Mouse (Mus musculus): ENCODE measurements around the gene Wrap53.

Gene Wrap53

DNA sequence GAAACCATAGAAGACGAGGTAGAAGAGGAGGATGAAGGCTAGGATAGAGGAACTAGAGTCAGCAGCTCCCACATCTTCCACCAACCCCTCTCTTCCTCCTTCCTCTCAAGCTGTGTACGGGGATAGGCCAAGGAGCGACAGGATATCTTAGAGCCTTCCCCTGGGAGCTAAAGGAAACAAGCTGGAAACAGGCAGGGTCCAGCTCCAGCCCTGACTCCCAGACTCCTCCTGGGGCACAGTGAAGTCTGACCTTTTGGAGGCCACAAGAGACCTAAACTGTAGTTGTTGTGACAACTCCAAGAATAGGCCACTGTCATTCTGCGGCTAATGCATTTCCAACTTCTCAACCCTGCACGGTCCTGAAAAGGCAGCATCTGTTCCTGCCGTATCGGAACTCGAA lies 23.5 kb upstream of the Wrap53 start:
- no peak for DNase-seq (ENCODE audit: extremely low read depth, low read depth)

DNA sequence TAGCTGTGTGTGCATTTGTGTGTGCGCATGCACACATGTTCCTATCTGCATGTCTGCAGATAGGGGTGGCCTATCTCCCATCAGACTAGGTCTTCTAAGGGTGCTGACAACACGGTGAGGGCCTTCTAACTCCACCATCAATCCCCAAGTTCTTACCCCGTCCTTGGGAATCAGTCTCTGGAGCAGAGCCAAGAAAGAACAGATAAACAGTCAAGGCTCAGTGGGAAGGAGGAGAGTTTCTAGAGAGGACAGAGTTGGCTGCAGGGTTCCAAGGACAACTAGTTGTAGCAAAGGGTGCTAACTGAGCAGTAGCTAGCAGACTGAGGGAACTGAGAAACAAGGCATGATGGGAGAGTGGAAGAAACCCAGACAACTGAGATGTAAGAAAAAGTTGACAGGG lies 21.7 kb upstream of the Wrap53 start:
- DNase-seq (ENCODE audit: extremely low read depth, low read depth) = no peak

DNA sequence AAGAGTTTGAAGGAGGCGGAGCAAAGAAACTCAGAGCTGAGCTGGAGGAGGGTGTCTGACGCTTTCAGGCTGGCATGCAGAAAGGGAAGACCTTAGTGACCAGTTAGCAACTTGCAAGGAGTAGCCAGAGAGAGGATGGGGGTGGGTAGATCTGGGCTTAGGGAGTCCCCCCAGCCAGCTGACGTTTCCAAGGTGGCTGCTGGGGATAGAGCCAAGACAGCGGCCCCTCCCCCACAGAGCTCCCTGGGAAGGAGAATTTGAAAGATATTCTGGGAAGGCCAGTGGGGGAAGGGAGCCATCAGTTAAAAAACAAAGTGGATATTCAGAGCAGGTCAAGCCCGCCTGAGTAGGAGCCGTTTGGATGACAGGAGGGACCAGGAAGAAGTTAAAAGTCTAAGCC lies 20.0 kb upstream of the Wrap53 start:
- DNase-seq (ENCODE audit: extremely low read depth, low read depth) = no peak

DNA sequence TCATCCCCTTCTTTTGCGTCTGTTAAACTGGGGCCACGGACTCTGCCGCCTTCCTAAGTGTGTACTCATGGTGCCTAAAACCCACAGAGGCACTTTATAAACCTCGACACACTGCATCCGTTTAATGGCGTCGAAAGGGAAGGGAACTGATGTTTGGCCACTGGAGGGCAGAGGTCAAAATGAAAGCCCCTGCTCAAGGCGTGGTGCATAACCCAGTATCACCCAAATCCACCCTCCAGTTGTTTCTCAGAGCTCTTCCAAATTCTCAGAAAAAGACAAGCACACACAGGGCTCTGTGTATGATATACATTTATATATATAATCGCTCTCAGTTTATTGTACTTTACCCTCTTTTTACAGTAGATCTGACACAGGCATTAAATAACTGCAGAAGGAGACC lies 19.4 kb upstream of the Wrap53 start:
- DNase-seq (ENCODE audit: extremely low read depth, low read depth) = no peak

DNA sequence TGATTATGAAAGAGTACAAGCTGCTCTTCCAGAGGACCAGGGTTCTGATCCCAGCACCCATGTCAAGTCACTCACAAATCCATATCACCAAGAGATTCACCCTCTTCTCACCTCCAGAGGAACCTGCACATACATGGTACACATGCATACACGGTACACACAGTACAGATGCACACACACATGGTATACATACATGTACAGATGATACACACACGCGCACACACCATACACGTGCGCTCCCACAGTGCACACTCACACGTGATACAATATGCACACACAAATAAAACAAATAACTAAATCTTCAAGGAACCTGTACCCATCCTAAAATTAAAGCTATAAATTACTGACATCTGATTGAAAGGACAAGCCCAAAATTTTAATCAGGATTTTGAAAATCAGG lies 14.8 kb upstream of the Wrap53 start:
- no peak for DNase-seq (ENCODE audit: extremely low read depth, low read depth)

DNA sequence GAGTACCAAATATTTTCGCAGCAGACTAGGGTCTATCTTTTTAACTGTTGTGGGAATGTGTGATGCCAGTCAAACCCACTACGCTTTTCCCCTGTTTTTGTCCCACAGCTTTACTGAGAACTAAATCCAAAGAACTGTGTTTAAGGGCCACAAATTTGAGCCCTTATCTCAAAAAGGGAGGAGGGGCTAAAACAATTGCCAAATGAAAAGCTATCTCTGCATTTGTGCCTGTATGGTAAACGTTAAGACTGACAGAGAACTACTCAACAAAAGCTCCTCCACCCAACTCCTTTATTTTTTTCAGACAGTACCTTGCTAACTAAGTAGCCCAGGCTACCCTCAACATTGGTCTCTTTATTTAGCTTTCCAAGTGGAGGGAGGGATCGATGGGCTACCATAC lies 12.7 kb upstream of the Wrap53 start:
- no peak for DNase-seq (ENCODE audit: extremely low read depth, low read depth)

DNA sequence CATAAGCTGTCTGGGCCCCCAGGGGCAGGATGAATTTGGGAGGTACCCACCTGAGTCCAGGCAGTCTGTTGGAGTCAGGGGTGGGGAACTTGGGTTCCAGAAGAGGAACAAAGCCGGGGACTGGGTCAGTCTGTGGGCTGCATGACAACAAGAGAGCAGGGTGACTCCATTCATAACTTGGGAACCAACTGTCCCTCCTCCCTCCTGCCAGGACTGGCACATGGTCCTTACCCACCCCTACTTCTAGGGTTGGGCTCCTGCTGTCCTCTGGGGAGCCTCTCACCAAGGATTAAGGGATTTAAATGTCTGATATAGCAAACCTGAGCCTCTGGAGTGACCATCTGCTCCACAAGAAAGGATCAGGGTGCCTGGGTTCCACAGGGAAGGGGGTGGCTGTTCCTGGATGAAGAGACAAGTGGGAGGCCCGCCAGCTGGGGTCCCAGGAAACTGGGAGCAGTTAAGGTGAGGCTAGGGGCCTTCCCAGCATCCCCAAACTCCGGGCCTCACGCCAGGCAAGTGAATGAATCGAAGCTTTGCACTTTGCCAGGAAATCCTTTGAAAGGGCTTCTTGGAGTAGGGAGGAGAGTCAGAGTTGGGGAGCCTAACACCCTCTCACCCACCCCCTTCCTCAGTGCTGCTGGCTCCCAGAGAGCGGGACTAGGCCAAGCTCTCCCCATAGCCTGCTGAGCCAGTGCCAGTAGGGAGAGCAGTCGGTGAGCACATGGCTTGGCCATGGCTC lies 12.0 kb upstream of the Wrap53 start:
- DNase-seq (ENCODE audit: extremely low read depth, low read depth) = no peak

DNA sequence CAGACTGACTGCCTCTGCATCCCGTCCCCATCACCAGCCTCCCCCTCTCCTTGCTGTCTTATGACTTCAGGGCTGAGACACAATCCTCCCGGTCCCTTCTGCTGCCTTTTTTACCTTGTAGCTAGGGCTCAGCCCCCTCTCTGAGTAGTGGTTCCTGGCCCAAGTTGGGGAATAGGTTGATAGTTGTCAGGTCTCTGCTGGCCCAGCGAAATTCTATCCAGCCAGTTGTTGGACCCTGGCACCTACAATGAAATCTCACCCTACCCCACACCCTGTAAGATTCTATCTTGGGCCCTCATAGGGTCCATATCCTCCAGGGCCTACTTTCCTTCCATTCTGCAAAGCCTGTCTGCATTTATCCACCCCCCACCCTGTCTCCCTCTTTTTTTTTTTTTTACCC lies 11.4 kb upstream of the Wrap53 start:
- no peak for DNase-seq (ENCODE audit: extremely low read depth, low read depth)

DNA sequence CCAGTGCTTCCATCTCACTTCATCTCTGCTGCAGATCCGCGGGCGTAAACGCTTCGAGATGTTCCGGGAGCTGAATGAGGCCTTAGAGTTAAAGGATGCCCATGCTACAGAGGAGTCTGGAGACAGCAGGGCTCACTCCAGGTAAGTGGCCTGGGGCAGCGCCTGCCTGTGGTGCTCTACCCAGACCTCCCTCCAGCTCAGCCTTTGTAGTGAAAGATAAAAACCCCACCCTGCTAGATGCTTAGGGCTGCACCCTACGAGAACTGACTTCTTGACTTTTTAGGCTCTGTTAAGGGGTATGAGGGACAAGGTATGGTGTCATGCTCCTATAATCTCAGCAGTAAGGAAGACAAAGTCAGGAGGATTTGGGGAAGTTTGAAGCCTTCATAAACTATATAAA lies 10.6 kb upstream of the Wrap53 start:
- DNase-seq (ENCODE audit: extremely low read depth, low read depth) = no peak

DNA sequence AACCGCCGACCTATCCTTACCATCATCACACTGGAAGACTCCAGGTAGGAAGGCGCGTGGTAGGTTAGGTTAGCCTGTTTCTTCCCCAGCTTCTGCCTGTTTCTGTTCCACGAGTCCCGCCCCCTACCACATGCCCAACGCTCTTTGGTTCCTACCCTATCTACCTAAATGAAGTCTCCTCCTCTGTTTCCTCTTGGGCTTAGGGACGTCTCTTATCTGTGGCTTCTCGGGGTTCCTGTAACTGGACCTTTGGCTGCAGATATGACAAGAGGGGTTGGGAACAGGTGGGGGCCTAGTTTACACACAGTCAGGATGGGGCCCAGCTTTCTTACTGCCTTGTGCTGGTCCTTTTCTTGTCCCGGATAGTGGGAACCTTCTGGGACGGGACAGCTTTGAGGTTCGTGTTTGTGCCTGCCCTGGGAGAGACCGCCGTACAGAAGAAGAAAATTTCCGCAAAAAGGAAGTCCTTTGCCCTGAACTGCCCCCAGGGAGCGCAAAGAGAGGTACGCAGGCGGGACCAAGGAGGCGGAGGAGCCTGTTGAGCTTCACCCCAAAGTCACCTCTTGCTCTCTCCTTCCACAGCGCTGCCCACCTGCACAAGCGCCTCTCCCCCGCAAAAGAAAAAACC lies 9.3 kb upstream of the Wrap53 start:
- DNase-seq (ENCODE audit: extremely low read depth, low read depth) = no peak

DNA sequence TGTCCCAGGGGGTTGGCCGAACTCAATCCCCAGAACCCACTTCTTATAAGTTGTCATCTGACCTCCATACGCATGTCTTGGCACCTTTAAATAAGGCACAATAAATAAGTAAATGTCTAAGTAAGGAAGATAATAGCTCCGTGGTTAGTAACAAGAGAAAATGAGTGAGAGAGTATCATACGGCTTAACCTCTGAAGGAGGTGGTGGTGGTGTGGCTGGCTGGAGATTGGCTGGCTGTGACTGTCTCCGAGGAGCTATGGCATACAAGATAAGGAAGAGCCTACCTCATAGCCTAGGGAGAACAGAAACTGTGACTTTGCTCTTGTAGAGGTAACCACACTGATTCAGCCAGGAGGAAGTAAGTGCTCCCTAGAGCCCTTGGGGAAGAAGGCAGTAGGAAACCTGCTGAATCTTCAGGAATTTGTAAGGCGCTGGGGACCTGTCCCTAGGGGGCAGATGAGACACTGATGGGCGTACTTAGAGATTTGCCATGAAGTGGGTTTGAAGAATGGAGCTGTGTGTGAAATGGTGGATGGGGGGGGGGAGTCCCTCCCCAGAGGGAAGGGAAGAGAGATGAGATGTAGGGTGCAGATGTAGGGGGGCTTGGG lies 5.8 kb upstream of the Wrap53 start:
- DNase-seq (ENCODE audit: extremely low read depth, low read depth) = peak; percentile 98

DNA sequence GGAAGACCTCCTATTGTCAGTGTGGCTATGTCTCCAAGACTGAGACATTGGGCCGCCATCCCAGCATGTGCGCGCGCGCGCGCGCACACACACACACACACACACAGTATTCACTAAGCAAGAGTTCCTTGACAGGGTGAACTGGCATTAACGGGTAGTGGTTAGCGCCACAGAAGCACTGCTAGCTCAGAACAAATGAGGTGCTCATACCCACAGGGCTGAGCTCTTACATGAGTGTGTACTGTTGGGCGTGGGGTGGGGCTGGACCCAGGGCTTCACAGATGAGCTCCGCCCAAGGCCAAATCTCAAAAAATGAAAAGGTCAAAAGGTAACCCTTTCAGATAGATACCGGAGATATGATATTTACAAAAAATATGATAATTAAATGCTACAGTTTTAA lies 4.9 kb upstream of the Wrap53 start:
- DNase-seq (ENCODE audit: extremely low read depth, low read depth) = no peak

DNA sequence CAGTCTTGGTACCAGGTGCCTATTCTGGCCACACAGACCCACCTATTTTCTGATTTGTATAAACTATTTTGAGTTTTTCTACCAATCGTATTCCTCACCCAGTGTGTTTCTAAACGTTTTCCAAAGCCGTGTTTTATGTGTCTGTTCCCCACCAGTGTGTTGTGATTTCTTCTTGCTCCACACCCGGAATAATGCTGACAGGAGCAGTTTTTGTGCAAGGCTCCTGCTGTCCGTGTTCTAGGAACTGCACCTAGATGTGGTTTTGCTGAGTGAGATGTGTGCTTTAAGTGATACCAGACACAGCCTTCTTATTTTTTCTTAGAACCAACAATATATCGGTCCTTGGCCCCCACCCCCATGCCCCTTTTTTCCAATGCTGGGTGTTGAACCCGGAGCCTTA lies 4.0 kb upstream of the Wrap53 start:
- DNase-seq (ENCODE audit: extremely low read depth, low read depth) = no peak

DNA sequence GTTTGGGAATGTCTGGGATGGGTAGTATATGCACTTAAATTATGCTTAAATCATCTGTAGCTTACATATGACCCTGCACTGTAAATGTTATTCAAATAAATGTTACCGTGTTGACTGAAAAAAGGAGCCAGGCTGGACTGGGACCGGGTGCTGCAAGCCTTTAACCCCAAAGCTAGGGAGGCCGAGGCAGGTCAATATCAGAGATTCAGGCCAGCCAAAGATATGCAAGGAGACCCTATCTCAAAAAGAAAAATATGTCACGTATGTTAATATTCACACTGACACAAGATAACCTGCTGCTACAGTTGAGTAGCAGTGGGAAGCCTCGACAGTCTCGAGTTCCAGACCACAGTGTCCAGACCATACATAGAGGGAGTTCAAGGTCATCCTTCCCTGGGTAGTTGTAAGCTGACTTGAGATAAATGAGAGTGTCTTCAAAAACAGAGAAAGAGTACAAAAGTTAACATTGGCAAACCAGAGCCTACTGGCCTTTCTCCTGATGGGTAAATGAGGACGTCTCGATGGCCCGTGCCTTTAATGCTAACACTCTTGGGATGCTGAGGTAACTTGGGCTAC lies 2.3 kb upstream of the Wrap53 start:
- DNase-seq (ENCODE audit: extremely low read depth, low read depth) = no peak

DNA sequence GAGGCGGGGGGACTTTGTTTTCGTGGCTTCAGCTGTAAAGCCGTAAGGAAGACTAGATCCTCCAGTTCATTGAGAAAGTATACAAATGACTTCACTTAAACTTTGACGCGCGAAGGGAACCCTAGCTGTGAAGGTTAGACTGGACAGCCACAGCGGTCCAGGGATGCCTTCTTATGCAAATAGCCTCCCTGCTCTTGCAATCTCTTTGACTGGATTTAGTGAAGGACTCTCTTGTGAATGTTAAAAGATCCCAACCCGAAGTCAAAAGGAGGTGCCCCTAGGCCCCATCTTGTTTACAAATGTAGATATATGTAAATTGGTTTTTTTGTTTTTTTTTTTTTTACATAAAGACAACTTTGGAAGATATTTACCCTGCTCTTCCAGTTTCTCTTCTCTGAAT lies 1.8 kb upstream of the Wrap53 start:
- DNase-seq (ENCODE audit: extremely low read depth, low read depth) = no peak

DNA sequence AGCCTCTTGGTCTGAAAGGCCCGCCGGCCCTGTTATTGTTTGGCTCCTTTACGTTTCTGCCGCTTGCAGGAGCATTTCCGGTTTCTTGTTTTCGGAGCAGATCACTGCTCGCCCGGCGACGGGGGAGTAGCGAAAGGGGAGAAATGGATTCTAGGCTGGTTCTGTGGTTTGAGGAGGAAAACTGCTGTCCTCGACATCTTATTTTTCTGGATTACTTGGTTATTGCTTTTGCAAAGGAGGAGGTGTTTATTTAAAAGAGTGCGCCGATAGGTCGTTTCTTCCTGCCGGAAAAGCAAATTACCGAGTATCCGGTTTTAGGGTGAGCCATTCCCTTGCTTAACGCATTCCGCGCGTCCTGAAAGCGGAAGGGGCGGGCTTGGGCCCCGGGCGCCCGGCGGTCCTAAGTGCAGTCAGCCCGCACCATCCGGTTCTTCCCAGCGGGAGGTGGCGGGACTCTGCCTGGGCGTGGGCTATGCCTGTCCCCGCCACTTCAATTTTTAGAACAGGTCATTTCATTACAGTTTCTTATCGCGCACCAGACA lies 1.2 kb upstream of the Wrap53 start:
- DNase-seq (ENCODE audit: extremely low read depth, low read depth) = peak; percentile 91

DNA sequence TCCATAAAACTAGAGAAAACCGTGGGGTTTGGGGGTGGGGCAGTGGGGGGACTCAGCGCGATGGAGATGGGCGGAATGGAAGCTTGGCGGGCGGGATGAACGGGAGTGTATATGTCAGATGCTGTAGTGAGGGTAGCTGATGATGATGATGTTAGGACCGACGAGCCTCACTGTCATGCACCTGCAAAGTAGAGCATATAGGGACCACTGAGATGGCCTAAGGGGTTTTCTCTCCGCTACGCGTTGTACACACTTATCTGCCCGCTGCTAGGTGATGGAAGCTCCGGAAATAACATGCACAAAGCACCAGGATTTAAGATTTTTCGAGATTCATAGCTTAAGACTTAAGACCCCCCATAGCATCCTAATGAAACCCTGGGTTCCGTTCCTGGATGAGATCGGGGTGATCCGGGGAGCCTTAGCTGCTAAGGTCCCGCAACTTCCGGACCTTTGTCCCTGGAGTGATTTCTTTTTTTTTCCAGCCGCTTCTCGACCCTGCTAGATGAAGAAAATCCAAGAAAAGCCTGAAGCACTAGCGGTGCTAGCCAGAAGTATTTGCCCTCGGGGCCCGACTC lies 604 bp upstream of the Wrap53 start:
- no peak for DNase-seq (ENCODE audit: extremely low read depth, low read depth)

DNA sequence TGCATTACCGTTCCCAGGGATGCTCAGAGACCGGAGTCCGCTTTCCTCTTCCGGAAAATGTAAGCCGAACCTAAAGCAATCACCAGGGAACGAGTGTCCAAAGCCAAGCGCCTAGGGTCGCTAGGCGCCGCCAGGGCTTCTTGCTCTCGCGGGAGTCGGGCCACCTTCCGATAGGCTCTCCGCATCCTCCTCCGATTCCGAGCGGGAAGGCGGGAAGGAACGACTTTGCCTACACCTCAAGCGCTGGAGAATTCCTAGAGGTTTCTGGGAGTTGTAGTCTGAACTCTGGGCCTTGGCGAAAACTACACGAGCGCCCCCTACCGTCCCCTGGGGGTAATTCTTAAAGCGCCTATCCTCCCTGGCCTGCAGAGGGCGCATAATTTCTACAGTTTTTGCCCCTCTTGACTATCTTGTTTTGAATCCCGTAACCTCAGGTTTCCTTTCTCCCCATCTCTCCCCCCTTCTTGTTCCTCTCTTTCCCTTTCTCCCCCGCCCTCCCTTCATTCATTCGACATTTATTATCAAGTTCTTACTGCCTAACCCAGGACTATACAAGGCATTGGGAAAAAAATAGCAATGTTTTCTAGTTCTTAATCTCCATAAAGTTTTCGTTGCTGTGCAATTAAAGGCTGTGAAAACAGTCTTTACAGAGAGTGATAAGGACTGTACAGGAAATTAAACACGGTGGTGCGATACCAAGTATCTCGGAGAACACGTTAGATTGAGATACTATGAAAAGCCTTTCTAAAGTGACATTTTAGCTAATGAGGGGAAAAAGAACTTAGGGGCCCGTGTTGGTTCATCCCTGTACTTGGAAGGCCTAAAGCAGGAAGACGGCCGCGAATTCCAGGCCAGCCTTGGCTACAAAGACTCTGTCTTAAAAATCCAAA lies 682 bp downstream of the Wrap53 start:
- DNase-seq (ENCODE audit: extremely low read depth, low read depth) = peak; percentile 99

DNA sequence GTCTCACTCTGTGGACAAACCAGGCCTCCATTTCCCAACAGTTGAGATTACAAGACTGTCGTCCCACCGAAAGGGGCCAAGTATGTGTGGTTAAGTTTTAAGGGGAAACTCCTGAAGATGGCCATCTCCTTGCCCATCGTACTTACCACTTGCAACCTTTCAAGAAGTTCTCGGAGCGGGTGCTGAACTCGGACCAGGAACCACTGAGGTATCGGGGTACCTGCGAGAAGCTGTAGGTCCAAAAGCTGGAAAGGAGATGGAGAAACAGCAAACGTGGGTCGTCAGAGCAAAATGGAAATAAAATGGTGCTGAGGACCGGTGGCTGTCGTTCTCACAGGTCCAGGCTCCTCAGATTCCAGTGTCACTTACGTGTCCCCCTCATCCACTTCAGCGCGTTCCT lies 1.8 kb downstream of the Wrap53 start:
- no peak for DNase-seq (ENCODE audit: extremely low read depth, low read depth)

DNA sequence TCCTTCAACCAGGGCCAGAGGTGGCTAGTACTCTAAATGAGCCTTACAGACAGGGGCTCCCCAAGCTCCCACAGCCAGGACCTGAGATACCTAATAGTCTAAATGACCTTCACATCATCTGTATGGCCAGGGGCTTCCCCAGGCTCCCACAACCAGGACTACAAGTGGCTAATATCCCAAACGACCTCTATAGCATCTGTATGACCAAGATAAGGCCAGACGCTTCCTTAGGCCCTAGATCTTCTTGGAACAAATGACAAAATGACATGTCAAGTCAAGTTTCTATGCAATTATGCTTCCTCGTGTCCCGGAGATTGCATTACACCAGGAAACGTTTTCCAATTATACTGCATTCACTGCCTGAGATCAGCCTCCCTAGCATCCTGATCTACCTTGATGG lies 3.7 kb downstream of the Wrap53 start:
- no peak for DNase-seq (ENCODE audit: extremely low read depth, low read depth)

DNA sequence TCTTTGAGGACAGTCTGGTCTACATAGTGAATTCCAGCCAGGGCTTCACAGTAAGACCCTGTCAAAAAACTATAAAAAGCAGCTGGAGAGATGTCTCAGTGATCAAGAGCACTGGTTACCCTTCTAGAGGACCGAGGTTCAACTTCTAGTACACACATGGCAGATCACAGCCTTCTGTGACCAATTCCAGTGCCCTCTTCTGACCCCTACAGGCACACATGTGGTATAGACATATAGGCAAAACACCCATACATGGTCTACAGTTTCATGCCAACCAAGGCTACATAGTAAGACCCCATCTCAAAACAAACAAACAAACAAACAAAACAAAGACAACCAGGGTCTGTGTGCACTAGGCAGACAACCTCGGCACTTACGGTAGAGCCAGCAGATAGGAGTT lies 4.8 kb downstream of the Wrap53 start:
- DNase-seq (ENCODE audit: extremely low read depth, low read depth) = no peak
